Mouse (Mus musculus) heart, adult 11 months (tissue): ENCODE results near the gene Cutc.

ENCODE experiments used
- DNase-seq: peaks from one replicate; pipeline ENCODE4 v3.0.0; 2022

The Cutc gene

DNA sequence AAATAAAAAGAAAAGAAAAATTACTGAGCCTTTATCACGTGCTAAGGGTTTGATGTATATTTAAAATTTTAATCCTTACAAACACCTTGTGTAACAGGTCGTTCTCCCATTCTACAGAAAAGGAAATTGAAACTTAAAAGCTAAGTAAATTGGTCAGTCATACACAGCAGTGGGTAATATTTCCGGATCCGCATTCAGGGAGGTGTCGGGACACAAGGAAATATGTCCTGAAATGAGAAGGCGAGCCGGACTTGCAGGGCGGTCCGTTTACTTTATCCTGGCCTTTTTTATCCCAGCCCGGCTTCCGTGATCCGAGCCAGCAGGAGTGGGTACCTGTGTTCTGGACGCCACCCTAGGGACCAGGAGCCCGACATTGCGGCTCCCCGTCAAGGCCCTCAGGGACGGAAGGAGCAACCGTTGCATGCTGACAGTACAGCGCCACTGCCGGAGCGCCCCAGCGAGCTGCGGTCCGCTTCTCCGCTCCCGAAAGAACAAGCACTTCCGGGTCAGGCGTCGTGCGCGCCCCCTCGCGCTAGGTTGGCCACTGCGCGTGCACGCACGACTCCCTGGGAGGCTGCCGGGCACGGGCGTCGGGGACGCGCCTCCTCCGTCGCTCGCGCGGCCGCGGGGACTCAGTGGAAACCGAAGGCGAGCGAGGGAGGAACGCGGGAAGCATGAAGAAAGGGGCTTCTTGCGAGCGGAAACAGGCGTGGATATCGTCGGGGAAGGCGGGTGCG is at the start of gene Cutc, which contains the start of gene Cox15:
Gene Cutc (plus strand): TSS at position 508 of the 737 bp plus-strand sequence.
Gene Cox15 (minus strand): TSS at position 512 of the 737 bp plus-strand sequence.
- DNase-seq: peak; percentile 100

- DNase-seq: no peak
Measured at GRCm38 (mm10) chr19:43704211-43704610, 48.6 kb upstream of the Cutc start.

DNA sequence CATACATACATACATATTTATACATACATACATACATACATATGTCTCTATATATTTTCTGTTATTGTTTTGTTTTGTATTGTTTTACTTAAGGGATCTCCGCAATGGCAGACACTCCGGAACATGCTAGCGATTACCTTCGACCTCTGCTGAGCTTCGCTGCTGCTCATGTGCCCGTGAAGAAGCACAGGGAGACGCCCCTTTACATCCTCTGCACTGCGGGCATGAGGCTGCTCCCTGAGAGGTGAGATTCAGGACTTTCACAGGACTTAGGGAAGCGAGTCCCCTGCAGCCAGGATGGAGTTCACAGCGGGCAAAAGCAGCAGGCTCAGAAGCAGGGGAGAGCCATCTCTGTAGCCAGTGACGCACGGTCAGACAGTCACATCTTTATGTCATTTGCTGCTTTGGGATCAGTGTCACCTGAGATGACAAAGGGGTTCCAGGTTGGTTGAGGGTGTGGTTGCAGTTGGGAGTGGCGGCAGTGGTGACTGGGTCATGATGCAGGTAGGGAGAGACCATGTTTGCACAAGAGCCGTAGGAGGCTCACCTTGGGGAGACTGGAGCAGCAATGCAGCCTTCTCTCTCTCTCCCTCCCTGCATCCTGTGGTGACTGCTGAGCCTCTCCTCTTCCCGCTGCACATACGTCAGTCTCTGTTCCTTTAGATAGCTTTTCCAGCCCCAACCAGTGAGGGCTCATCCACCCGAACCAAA is 47.9 kb upstream of the Cutc start:
- no peak for DNase-seq

DNA sequence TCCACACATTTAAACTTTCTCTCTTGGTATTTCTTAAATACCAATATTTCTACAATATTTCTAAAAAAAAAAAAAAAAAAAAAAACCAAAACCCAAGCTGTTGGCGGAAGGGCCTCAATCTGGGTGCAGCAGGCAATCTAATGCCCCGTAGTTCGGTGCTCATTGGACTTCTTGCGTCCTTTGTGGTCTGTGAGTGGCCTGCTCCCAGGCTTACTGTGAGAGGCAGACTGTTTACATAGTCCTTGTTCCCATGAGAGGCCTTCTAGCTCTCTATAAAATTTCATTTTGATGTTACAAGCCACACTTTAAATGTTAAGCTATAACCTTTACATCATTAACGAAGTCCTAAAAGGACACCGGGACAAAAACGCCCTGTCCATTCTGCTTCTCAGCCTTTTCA is 44.6 kb upstream of the Cutc start:
- DNase-seq: no peak

- DNase-seq: no peak
Measured at GRCm38 (mm10) chr19:43709317-43709716, 43.5 kb upstream of the Cutc start.

GRCm38 (mm10) chr19:43711159-43711916 is 41.5 kb upstream of the Cutc start:
- peak; percentile 86 for DNase-seq

DNA sequence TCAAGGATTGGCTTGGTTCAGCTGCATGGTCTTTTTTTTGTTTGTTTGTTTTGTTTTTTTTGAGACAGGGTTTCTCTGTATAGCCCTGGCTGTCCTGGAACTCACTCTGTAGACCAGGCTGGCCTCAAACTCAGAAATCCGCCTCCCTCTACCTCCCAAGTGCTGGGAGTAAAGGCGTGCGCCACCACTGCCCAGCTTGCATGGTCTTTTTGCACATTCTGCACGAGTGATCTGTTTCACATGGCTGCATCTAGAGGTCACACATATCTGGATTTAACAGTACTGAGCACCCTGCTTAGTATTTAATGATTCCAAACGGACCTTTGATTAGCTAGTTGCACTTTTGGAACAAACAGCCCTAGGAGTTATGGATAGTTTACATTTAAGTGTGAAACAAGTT is 40.8 kb upstream of the Cutc start:
- peak; percentile 89 for DNase-seq

GRCm38 (mm10) chr19:43720061-43720460 is 32.7 kb upstream of the Cutc start:
- peak; percentile 34 for DNase-seq

GRCm38 (mm10) chr19:43722891-43723290 is 29.9 kb upstream of the Cutc start:
- DNase-seq: peak; percentile 89

GRCm38 (mm10) chr19:43723501-43723900 is 29.3 kb upstream of the Cutc start:
- peak; percentile 78 for DNase-seq

DNA sequence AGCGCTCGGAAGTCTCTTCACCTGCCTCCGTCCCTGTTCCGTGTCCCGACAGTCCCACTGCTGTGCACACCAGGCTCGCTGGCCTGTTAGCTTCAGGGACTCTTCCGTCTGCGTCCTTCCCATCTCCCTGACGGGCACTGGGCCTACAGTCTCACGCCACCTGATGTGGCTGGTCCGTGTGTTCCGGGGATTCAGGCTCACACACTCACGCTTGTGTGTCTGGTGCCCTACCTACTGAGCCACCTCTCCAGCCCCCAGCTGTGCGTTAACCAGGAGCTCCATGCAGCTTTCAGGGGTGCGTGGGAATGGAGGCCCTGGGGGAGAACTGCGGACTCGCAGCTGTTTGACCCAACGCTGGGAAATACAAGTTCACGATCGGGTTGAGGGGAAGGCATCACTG is 28.6 kb upstream of the Cutc start:
- DNase-seq: peak; percentile 86

DNA sequence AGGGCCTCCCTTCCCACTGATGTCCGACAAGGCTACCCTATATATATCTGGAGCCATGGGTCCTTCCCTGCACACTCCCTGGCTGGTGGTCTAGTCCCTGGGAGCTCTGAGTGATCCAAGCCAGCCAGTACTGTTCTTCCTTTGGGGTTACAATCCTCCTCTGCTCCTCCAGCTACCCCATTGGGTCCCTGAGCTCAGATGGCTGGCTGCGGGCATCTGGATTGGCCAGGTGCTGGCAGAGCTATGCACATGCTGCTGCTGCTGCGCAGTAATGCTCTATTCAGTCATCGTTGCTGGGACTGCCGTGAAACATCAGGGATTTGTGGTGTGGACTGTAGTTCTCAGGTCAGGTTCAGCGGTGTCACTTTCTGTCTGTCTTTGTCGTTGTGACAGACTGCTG is 28.0 kb upstream of the Cutc start:
- peak; percentile 82 for DNase-seq

DNA sequence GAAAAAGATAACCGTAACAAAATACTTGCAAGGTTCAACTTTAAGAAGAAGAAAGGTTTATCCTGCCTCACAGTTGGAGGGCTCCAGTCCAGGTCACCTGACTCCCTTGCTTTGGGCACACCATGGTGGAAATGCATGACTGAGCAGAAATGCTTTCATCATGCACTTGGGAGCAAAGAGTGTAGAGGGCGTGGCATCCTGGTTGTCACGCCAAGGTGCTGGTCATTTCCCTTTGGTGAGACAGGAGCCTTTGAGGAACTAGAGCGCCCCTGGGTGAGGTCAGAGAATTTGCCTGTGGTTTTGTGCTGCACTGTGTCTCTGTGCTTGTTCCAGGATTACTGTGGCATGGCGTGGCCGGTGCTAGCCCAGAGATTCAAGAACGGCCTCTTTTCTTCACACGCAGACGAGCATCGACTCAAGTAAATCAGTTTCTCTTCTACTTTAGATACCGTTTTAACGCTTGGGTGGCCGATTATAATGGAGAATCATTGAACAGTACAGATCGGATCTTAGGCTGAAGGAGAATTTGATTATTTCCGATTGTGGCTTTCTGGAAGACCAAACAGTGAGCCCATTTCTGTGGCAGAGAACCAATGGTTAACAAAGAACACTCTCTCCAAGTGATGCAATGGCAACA is 26.2 kb upstream of the Cutc start:
- DNase-seq: peak; percentile 86

GRCm38 (mm10) chr19:43729296-43730036 is 23.3 kb upstream of the Cutc start:
- DNase-seq: peak; percentile 91

DNA sequence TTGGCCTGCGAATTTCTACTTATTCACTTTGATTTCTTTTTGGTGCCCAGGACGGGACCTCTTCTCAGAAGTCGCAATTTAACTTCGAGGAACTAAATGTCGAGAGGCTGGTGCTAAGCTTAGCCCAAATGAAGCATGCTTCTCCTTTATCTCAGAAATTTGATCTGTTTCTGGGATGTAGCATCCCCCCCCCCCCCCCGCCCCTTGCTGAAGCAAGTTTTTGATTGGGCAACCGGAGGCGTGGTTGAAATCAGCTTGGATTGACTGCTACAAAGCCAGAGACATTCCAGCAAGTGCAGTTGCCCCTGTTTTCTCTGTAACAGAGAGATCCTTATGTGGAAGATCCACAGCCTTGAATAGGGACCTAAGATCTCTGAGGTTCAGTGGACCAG is 22.8 kb upstream of the Cutc start:
- no peak for DNase-seq

GRCm38 (mm10) chr19:43731157-43731556 is 21.6 kb upstream of the Cutc start:
- DNase-seq: peak; percentile 68

- DNase-seq: peak; percentile 57
Measured at GRCm38 (mm10) chr19:43738409-43738808, 14.4 kb upstream of the Cutc start.

- peak; percentile 90 for DNase-seq
Measured at GRCm38 (mm10) chr19:43743401-43743800, 9.4 kb upstream of the Cutc start.

DNA sequence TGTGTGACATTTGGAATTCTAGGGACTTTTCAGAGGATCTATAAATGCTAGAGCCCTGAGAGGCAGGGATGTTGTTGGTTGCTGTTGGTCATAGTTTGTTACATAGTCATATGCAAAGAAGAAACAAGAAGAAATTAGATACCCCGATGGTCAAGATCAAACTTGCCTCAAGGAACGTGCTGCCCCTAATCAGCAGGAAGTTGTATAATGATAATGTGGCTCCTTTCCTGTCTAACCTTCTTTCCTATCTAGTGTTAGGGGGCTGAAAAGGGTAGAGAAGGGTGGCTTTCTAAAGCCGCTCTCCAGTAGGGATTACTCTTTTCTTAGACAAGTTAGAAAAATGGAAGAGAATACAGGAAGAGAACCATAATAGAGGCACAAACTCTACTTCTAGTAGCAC is 7.1 kb upstream of the Cutc start:
- DNase-seq: no peak

DNA sequence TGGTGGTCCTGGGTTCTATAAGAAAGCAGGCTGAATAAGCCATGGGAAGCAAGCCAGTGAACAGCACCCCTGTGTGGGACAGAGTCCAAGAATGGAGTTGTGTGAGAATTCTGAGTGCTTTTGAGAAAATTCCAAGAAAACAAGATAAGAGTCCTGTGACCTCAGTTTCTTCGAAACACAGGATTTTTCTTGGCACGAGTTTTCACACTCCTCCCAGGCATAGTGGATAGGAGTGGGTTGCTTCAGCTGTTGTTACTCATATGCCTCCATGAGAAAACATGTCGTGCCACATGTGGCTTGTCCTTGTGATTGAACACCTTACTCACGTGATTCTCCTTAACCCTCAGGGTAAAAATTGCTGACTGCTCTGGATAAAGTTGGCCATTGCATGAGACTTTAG is 4.9 kb upstream of the Cutc start:
- peak; percentile 85 for DNase-seq

DNA sequence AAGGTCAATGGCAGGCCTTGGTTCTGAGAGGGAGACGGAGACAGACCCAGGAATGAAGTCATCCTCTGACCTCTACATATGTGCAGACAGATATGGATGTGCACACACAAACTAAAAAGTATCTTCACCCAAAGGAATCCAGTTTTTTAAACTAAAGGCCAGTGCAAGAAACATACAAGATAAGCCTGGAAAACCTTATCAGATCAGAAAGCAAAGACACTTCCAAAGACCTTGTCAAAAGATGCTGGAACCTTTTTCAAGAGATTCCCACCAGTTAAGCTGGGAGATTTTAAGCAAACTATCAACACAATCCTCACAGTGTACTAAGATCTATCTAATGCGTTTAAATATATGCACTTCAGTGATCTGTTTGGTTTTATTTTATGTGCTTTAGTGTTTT is 2.8 kb upstream of the Cutc start:
- DNase-seq: no peak

DNA sequence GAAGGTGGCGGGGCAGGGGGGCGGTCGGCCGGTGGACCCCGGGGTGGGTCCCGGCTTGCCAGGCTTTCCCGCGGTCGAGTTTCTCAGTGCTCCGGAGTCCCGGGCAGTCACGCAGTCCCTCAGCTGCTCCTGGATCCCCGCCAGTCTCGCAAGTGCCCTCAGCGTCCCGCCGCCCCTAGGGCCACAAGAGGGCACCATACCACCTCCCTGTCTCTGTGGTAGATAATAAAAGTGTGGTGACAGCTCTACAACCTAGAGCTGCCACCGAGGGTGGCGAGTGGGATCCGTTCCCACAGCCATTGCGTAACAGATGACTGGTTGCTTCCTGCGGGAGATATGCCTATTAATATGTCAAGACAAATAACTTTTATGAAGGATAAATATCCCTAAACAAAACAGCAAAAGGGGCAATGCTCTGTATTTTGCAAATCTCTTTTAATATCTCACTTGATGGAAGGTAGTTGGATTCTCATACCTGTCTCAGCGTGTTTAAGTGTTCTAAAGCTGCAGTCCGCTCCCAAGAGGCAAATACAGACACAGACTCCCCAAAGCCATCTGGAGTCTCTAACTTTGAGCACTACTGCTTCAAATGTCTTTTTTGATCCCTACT is 535 bp downstream of the Cutc start:
- no peak for DNase-seq
